Mouse (Mus musculus) skeletal muscle tissue, adult 2 months (tissue): Measurements from ENCODE around the gene Ppm1h.
A peak's percentile ranks its signal among the peaks of the same experiment; 100 is the strongest.

Experiments used
- DNase-seq: peaks from one replicate; pipeline ENCODE4 v3.0.0-alpha.2; 2012; ENCODE audit warnings: low read depth, low spot score

The Ppm1h gene

DNA sequence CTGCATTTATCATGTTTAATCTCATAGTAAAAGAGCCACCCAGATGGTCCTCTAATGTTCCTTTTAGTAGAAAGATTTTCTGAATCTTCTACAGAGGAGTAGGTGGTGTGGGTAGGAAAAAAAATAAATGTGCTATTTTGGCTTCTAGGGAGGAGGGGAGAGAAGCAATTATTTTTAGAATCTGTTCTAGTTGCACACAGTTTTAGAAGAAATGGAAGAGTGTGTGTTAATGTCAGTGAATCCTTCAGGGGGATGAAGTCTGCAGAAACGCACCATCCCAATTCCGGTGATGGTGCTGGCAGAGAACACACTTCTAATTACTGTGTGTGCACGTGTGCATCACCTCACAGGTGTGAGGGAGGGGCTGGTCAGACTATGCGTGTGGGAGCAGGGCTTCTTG, 129.6 kb downstream of the Ppm1h start:
- DNase-seq = no peak

- DNase-seq = no peak
Measured at GRCm38 (mm10) chr10:122809851-122810250, 131.3 kb downstream of the Ppm1h start.

- peak; percentile 48 for DNase-seq
Measured at GRCm38 (mm10) chr10:122815094-122815493, 136.5 kb downstream of the Ppm1h start.

DNA sequence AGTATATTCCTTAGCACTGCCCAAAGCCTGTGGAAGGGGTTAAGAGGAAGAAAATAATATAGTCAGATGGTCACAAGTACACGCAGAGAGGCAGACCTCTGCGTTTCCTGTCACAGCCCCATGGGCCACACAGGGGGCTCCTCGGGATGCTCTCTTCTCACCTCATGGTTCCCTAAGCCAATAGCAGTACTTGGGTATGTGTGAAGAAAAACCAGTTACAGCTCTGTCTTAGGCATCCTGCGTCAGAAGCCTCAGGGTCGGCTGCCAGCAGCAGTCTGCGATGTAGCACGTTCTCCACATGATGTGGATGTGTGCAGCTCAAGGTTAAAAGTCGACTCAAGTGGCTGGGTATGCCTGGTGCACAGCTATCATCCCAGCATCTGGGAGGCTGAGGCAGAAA, 139.2 kb downstream of the Ppm1h start:
- no peak for DNase-seq

- DNase-seq = no peak
Measured at GRCm38 (mm10) chr10:122819808-122820207, 141.2 kb downstream of the Ppm1h start.

GRCm38 (mm10) chr10:122821549-122821948, 143.0 kb downstream of the Ppm1h start:
- no peak for DNase-seq

- DNase-seq = no peak
Measured at GRCm38 (mm10) chr10:122823642-122824041, 145.1 kb downstream of the Ppm1h start.

DNA sequence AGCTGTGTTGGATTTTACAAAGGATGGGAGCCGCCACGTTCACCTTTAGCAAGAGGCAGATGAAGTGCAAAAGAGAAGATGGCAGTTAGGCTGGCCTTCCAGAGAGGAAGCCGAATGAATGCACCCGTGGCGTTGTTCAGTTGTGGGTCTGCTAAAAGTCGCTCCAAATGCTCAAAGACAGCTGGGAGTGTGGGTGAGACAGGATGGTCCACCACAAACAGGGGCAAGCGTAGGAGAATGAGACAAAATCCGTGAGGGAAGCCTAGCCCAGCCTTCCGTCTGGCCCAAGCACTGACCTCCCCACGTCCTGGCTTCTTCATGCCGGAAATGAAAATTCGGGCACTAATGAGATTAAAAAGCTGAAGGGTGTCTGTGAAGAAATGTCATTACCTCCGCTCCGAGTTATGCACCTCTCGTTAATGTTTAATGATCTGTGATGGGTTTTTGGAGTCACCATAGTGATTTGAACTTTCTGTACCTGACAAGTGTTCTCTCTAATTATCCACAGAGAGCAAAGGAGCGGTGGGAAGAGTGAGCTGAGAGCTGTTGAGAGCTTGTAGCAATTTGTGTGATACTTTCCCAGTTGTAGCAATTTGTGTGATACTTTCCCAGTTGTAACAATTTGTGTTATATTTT, 148.3 kb downstream of the Ppm1h start:
- no peak for DNase-seq

DNA sequence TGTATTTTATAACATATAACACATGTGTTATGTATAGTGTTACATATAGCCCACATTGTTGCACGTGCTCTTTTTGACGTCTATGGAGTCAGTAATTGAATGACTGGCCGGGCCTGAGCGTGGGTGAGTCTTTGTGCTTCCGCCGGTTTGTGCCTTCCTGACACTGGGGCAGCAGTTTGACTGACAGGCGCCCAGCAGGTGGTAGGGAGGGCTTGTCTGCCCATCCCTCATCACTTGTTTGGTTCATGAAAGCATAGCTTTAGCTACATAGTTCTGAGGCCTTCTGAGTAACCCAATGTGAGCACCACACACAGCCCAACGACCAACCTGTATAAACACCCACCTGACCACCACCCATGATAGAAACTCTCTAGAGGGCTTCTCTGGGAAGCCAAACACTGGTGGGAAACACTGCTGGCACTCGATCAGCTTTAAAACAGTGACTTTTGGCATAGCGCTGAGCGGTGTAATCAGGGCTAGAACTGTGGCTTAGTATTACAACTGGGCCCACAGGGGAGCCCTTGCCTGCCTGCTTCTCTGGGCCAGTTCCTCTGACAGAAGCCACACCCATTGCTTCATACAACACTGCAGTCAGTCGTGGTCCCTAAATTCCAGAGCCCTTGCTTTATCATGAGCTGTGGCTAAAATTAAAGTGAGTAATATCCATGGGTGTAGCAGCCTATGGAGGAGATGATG, 149.3 kb downstream of the Ppm1h start:
- DNase-seq = no peak

GRCm38 (mm10) chr10:122829801-122830217, 151.2 kb downstream of the Ppm1h start:
- DNase-seq = no peak

GRCm38 (mm10) chr10:122830638-122831037, 152.1 kb downstream of the Ppm1h start:
- DNase-seq = no peak

DNA sequence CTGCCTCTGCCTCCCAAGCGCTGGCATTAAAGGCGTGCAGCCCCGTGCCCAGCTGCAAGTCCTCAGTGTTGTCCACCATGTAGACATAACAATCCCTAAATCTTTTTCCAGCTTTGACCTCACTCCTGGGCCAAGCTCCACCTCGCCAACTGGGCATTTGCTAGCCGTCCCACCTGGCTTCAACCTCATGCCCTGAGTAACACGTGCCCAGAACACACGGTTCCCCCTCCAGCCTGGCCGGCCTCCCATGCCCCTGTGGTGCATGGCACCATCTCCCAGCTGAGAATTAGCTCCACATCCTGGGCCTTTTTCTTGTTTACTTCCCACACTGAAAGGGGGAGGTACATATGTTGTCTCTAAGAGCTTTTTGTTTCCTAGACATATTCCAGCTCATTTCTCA, 163.5 kb downstream of the Ppm1h start:
- peak; percentile 43 for DNase-seq

GRCm38 (mm10) chr10:122842961-122843360, 164.4 kb downstream of the Ppm1h start:
- peak; percentile 68 for DNase-seq

DNA sequence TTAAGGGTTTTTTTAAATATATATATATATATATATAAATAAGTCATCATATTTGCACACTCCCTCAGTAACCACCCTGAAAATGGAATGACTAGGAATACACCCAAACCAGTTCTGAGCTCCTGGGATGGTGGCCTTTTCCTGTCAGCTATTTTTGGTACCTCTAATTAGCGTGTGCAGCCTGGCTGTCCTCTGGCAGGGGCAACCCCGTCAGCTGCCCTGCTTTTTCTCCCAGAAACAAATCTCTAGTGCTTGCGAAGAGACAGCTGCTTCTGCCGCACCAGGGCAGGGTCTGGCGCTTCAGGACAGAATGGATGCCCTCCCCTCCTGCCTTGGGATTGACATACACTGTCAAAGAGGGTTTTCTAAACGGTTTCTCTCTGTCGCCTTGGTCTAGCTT, 166.9 kb downstream of the Ppm1h start:
- peak; percentile 34 for DNase-seq

GRCm38 (mm10) chr10:122846476-122846875, 167.9 kb downstream of the Ppm1h start:
- no peak for DNase-seq

DNA sequence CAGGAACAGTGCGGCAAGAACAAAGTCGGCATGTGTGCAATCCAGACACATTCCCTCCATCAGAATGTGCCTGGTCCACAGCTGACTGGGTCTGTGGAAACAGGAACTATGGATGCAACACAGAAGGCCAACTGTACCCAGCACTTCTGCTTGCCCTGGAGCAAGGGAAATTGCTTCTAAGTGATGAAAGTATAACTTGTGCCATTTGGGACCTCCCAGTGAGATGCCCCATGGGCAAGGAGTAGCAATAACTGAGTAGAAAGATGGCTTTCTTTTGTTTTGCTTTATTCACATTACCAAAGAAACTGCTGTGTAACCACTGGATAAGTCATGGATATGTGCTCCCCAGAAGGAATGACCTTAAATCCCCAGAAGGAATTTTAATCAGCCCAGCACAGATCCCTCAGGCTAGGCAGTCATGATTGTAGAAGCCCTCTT, 169.5 kb downstream of the Ppm1h start:
- DNase-seq = no peak

- DNase-seq = no peak
Measured at GRCm38 (mm10) chr10:122851267-122852160, 173.0 kb downstream of the Ppm1h start.

- no peak for DNase-seq
Measured at GRCm38 (mm10) chr10:122854571-122854970, 176.0 kb downstream of the Ppm1h start.

- no peak for DNase-seq
Measured at GRCm38 (mm10) chr10:122855149-122855548, 176.6 kb downstream of the Ppm1h start.

DNA sequence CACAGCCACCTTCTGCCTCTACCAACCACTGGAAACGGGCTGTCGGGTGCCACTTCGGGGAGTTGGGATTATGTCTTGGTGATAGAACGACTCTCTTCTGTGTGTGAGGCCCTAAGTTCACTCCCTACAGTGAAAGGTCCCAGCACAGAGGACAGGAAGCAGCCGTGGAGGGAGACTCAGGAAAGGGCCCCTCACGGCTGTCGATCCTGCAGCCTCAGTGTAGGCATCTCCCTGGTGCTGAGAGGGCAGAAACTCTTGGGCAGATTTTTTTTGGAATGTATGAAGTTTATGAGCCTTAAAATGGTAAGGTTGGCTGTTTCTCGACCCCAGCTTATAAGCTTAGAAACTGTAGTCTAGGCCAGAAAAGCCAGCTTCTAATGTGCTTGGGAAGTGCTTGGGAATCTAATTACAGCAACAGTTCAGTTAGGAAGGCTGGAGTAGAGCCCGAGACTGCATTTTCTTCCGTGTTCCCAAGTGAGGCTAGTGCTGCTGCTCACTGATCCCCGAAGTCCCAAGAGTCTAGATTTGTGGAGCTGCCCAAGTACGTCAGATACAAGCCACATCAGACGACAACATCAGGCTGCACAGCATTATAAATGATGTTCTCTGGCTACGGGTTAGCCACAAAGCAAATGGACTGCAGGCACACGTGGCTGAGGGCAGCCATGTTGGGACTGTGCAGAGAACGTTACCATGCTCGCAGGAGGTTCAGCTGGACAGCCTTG, 177.6 kb downstream of the Ppm1h start:
- DNase-seq = no peak

GRCm38 (mm10) chr10:122857155-122857554, 178.6 kb downstream of the Ppm1h start:
- no peak for DNase-seq
